Mouse (Mus musculus) lung, postnatal 0 days (tissue): Measurements from ENCODE around the gene Dpp3.

Experiments
- CTCF ChIP-seq: IDR thresholded peaks from 2 replicates; pipeline ENCODE4 v1.5.1; 2016; ENCODE audit warnings: antibody characterized with exemption, mild to moderate bottlenecking
- EP300 ChIP-seq: IDR thresholded peaks from 2 replicates; pipeline ENCODE4 v1.6.1; 2016; ENCODE audit warnings: antibody characterized with exemption, mild to moderate bottlenecking, control low read depth

DNA sequence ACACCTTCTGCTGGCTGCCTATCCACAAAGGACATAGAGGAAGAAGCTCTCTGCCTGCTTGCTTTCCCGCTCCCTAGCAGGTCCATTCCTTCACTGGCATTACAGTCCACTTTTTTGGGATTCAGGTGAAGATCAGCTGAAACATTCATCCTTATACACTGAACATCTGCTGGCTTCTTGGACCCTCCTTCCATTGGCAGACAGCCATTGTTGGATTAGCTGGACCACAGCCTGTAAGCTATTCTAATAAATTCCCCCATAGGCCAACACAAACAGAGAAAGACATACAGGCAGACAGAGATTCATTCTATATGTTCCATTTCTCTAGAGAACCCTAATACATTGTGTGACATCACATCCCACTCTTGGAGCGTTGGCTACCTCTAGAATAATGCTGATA is 8.8 kb upstream of the Dpp3 start:
- TF ChIP-seq CTCF: no peak
- TF ChIP-seq EP300: no peak
